Mouse (Mus musculus): Measurements from ENCODE around the gene Olfr1416.

The Olfr1416 gene

DNA sequence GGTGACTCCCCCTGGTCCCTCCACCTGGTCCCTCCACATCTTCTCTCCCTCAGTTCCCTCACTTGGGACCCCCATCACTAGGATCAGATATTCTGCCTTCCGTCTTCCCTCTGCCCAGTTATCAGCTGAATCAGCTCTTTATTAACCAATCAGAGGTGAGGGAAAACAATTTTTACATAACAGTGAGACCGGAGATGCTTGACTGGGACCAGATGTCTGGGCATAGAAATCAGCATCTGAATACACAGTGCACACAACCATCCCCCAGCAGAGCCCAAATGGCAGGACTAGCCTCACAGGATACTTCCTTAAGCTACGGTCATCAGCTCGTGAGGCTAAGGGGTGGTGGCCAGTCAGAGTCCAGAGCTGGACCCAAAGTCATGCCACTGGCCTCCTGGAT lies 52.8 kb downstream of the Olfr1416 start:
- DNase-seq (ENCODE audit: low spot score in 2 of 2), result no peak

DNA sequence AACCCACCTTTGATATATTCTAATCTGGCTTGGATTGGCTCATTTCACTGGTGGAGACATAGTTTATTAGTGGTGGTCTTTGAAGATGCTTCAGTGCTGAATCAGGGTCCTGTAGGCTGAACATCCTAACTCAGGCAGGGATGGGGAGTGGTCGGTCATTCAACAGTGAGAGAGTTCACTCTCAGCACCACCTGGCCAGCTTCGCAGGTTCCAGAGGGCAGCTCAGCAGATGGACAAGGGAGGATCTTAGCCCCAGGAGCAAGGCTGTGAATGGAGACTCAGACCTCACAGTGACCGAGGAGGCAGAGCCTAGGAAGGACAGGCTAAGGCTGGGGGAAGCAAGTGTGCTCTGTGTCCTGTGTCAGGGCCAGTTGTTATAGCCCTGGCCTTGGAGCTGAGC lies 53.5 kb downstream of the Olfr1416 start:
- DNase-seq (ENCODE audit: low spot score in 2 of 2), result no peak

DNA sequence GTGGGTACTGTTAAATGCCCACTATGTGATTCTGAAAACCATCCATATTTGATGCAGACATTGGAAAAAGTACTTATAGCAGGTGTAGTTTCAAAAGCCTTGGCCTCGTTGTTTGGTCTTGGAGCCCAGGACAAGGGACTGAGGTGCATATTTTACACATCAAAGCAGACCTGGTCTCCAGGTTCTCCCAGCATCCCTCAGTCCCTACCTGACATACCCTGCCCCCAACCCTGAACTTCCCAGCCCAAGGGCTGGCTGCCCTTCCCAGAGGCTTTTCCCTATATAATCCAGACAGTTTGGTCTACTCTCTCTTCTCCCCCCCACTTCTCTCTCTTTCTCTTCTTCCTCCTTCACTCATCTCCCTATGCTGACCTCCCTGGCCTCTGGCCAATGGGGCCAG lies 53.9 kb downstream of the Olfr1416 start:
- DNase-seq (ENCODE audit: low spot score in 2 of 2), result no peak

Measured in spleen, postnatal 14 days (tissue).